Mouse (Mus musculus): ENCODE data around the gene Rsrp1. TPM values are rescaled to one million over a fixed set of nuclear protein-coding genes. Genes with fewer than 3 reads are reported as not detected.

Gene Rsrp1
- total and polyA plus RNA-seq, 3 experiments: 137 to 192 (median 175) TPM

DNA sequence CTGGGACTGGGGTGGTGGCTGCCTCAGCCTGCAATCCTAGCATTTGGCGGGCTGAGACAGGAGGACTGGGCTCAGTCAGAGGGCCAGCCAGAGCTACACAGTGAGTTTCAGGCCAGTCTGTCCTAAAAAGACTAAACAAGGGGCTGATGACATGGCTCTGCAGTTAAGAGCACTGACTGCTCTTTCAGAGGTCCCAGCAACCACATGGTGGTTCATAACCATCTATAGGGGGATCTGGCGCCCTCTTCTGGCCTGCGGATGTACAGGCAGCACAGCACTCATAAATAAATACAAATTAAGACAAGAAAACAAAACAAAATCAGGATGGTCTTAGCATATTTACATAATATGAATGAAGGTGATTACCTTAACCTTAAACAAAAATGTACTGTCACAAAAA, 10.0 kb upstream of the Rsrp1 start:
- Histone ChIP-seq H3K4me1 (ENCODE audit: control insufficient read depth, insufficient read depth, low read length) (peaks cover 10% of the 10 kb centered on the region), H3K9ac (ENCODE audit: low read depth, low read length) (no peak overlapping the region; the same call in 1 of the 2 replicates), H3K36me3 (ENCODE audit: control insufficient read depth, insufficient read depth, low read length) (peaks cover 4% of the 10 kb centered on the region; the same call in 1 of the 2 replicates), H3K27ac (no peak overlapping the region), H3K4me3 (no peak overlapping the region; the same call in 1 of the 2 replicates), H3K27me3 (ENCODE audit: control insufficient read depth, insufficient read depth, low read length) (no peaks in the 10 kb centered on the region), H3K79me2 (replicated peaks; ENCODE audit: control insufficient read depth, insufficient read depth, low read length) (no peaks in the 10 kb centered on the region; the same call in none of the 2 replicates)
- peak; percentile 68 to 81 for DNase-seq
- intact Hi-C loops (cut with DNase I): no loop called here
- no peak for TF ChIP-seq POLR2A (IDR thresholded peaks at IDR 0.05; ENCODE audit: insufficient read depth, low read depth, low read length)
- 0 out of 2 replicates have a peak, but pooled peaks have one; percentile 24 for TF ChIP-seq EP300 (IDR thresholded peaks at IDR 0.05; ENCODE audit: insufficient read depth, low read depth, low read length)
- TF ChIP-seq CTCF (IDR thresholded peaks at IDR 0.05): peak; percentile 96
- WGBS: 38% methylated on average over 3 of the region's 3 CpGs

DNA sequence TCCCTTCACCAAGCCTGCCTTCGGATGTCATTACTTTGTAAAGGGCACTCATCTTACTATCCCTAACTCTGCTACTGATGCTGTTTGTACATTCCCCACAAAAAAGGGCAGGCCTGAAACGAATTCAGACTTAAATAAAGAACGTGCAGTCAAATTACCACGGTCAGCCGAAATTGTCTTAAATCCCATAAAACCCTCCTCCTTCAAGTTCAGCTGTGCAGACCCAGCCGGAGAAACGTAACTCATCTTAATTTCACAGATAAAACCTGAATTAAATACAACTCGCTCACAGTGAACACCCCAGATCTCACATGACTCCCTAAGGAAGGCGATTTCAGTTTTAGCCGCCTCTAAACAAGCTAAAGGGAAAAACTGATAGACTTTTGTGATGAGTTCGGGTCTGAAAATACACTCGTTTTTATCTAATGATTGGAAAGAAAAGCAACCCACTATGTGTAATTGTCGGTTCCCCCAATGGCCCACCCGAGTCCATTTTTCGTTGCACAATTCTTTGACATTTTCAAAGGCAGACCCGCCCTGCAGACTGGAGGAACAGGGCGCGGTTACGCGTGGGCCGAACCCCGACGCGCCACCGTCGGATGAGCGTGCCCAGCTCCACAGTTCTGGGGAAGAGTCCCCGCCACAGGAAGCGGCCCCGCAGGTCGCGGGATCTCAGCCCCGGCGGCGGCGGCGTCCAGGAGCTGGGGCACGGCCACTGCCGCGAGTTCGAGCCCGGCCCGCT, 9.1 kb upstream of the Rsrp1 start:
- 1% methylated on average over 43 of the region's 43 CpGs for WGBS
- H3K4me3 ChIP-seq: peak overlapping the region; percentile 85
- intact Hi-C loops (cut with DNase I): loop anchor here (2.0 kb wide), 1 partner anchor 17 kb away; the partner anchor contains the start of gene Syf2
- H3K79me2 ChIP-seq (replicated peaks; ENCODE audit: control insufficient read depth, insufficient read depth, low read length): no peaks in the 10 kb centered on the region; the same call in none of the 2 replicates
- DNase-seq: no peak
- peak overlapping the region; percentile 99 for H3K9ac ChIP-seq (ENCODE audit: low read depth, low read length)
- H3K27ac ChIP-seq: peak overlapping the region; percentile 94
- peaks cover 11% of the 10 kb centered on the region for H3K4me1 ChIP-seq (ENCODE audit: control insufficient read depth, insufficient read depth, low read length)
- TF ChIP-seq POLR2A (IDR thresholded peaks at IDR 0.05; ENCODE audit: insufficient read depth, low read depth, low read length) (no peak), CTCF (IDR thresholded peaks at IDR 0.05) (no peak), EP300 (IDR thresholded peaks at IDR 0.05; ENCODE audit: insufficient read depth, low read depth, low read length) (no peak)
- peaks cover 4% of the 10 kb centered on the region; the same call in 1 of the 2 replicates for H3K36me3 ChIP-seq (ENCODE audit: control insufficient read depth, insufficient read depth, low read length)
- H3K27me3 ChIP-seq (ENCODE audit: control insufficient read depth, insufficient read depth, low read length): no peaks in the 10 kb centered on the region

DNA sequence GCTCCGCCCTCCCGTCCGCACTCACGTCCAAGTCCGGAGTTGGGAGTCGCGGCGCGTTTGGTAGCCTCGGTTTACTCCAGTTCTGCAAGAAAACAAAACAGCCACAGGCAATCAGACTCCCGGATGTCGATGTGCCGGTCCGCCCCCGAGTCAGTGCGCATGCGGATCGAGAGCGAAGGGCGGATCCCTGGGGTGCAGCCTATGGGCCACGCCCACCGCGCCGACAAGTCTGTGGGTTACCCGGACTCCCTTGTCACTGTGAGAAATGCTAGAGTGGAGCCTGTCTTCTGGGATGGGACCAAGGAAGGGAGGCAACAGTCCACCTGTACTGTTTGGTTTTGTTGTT, 8.6 kb upstream of the Rsrp1 start, which contains the start of gene Tmem50a:
Gene Tmem50a (minus strand): TSS at position 161 of the 346 bp plus-strand sequence.
- intact Hi-C loops (cut with DNase I): loop anchor here (2.0 kb wide), 1 partner anchor 16 kb away; the partner anchor contains the start of gene Syf2
- 1% methylated on average over 25 of the region's 25 CpGs for WGBS
- Histone ChIP-seq H3K9ac (ENCODE audit: low read depth, low read length) (peak within 1 kb of the TSS; percentile 99), H3K4me1 (ENCODE audit: control insufficient read depth, insufficient read depth, low read length) (peaks cover 11% of the 10 kb centered on the region), H3K36me3 (ENCODE audit: control insufficient read depth, insufficient read depth, low read length) (peaks cover 4% of the 10 kb centered on the region; the same call in 1 of the 2 replicates), H3K27me3 (ENCODE audit: control insufficient read depth, insufficient read depth, low read length) (no peaks in the 10 kb centered on the region), H3K27ac (peak within 1 kb of the TSS; percentile 94), H3K79me2 (replicated peaks; ENCODE audit: control insufficient read depth, insufficient read depth, low read length) (no peaks in the 10 kb centered on the region; the same call in none of the 2 replicates), H3K4me3 (peak within 1 kb of the TSS; percentile 85)
- TF ChIP-seq POLR2A (IDR thresholded peaks at IDR 0.05; ENCODE audit: insufficient read depth, low read depth, low read length) (peak; percentile 91), EP300 (IDR thresholded peaks at IDR 0.05; ENCODE audit: insufficient read depth, low read depth, low read length) (0 out of 2 replicates have a peak, but pooled peaks have one; percentile 51), CTCF (IDR thresholded peaks at IDR 0.05) (no peak)
- DNase-seq: peak; percentile 96

DNA sequence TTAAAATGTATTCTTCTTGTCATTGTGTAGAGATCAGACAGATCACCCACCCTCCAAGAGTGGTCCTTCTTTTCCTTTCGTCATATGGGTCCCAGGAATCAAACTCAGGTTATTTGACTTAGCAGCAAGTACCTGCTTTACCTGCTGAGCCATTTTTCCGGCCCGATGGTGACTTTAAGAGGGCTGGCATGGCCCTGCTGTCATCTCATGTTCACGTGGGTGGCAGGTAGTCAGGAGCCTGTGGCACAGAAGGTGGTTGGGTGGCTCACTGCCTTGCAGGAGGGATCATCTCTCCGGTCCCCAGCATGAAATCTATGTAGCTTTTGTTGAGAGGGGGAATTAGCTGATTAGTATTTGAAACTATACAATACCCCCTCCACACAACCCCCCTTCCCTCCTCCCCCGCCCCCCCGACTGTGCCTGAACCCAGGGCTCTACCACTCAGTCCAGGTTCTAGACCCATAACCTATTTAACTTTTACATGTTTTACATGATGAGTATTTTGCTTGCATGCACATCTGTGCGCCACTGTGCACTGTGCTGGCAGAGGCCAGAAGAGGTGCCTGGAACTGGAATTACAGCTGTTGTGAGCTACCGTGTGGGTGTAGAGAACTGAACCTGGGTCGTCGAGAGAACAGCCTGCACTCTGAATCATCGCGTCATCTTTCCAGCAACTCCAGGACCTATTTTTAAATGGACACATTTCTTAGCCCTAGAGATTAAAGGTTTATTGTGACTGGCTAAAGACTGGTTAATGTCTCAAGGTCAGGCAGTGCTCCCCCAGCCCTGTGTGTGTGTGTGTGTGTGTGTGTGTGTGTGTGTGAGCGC, 8.0 kb upstream of the Rsrp1 start:
- Histone ChIP-seq H3K4me1 (ENCODE audit: control insufficient read depth, insufficient read depth, low read length) (peaks cover 11% of the 10 kb centered on the region), H3K27me3 (ENCODE audit: control insufficient read depth, insufficient read depth, low read length) (no peaks in the 10 kb centered on the region), H3K36me3 (ENCODE audit: control insufficient read depth, insufficient read depth, low read length) (peaks cover 4% of the 10 kb centered on the region; the same call in 1 of the 2 replicates), H3K9ac (ENCODE audit: low read depth, low read length) (peak overlapping the region; percentile 99), H3K4me3 (peak overlapping the region; percentile 85), H3K27ac (peak overlapping the region; percentile 94), H3K79me2 (replicated peaks; ENCODE audit: control insufficient read depth, insufficient read depth, low read length) (no peaks in the 10 kb centered on the region; the same call in none of the 2 replicates)
- TF ChIP-seq CTCF (IDR thresholded peaks at IDR 0.05) (no peak), EP300 (IDR thresholded peaks at IDR 0.05; ENCODE audit: insufficient read depth, low read depth, low read length) (no peak), POLR2A (IDR thresholded peaks at IDR 0.05; ENCODE audit: insufficient read depth, low read depth, low read length) (no peak)
- 45% methylated on average over 14 of the region's 14 CpGs for WGBS
- DNase-seq: no peak
- intact Hi-C loops (cut with DNase I): loop anchor here (2.0 kb wide), 1 partner anchor 15 kb away; the partner anchor contains the start of gene Syf2

DNA sequence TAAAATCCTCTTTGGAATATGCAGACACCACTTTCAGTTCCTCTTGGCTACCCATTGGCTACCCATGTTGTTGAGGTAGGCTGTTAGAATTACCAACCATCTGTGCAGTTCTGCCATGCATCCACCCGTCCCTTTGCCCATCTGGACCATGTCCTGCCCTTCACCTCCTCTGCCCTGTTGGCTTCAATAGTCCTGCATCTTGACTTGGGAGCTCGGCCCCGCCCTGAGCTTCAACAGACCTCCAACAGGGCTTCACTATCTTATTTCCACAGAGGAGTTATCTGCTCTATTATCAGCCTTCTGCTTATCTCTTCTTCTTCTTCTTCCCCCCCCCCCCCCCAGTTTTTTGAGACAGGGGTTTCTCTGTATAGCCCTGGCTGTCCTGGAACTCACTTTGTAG, 6.2 kb upstream of the Rsrp1 start:
- H3K27ac ChIP-seq: no peak overlapping the region
- intact Hi-C loops (cut with DNase I): no loop called here
- peaks cover 11% of the 10 kb centered on the region for H3K4me1 ChIP-seq (ENCODE audit: control insufficient read depth, insufficient read depth, low read length)
- no peak for DNase-seq
- TF ChIP-seq CTCF (IDR thresholded peaks at IDR 0.05) (no peak), EP300 (IDR thresholded peaks at IDR 0.05; ENCODE audit: insufficient read depth, low read depth, low read length) (no peak), POLR2A (IDR thresholded peaks at IDR 0.05; ENCODE audit: insufficient read depth, low read depth, low read length) (no peak)
- H3K9ac ChIP-seq (ENCODE audit: low read depth, low read length): no peak overlapping the region
- peaks cover 4% of the 10 kb centered on the region; the same call in 1 of the 2 replicates for H3K36me3 ChIP-seq (ENCODE audit: control insufficient read depth, insufficient read depth, low read length)
- H3K79me2 ChIP-seq (replicated peaks; ENCODE audit: control insufficient read depth, insufficient read depth, low read length): no peaks in the 10 kb centered on the region; the same call in 1 of the 2 replicates
- WGBS: 74% methylated on average over 3 of the region's 3 CpGs
- H3K27me3 ChIP-seq (ENCODE audit: control insufficient read depth, insufficient read depth, low read length): no peaks in the 10 kb centered on the region
- H3K4me3 ChIP-seq: no peak overlapping the region

Measured in heart, adult 2 months (tissue).